Mouse (Mus musculus): Measurements from ENCODE around the gene Btnl2. TPM values are rescaled to one million over a fixed set of nuclear protein-coding genes. Genes with fewer than 3 reads are reported as not detected.
A peak's percentile ranks its signal among the peaks of the same experiment; 100 is the strongest.
"Not testable (repeated sequence)": the region's sequence is repeated elsewhere in the genome, so short reads cannot be mapped to it uniquely, and the experiment has no call there.

Btnl2 gene
- not detected in 2 replicates for polyA plus RNA-seq (2014; fragmentation: Nextera tagmentation; extraction: Ambion mirVana)

DNA sequence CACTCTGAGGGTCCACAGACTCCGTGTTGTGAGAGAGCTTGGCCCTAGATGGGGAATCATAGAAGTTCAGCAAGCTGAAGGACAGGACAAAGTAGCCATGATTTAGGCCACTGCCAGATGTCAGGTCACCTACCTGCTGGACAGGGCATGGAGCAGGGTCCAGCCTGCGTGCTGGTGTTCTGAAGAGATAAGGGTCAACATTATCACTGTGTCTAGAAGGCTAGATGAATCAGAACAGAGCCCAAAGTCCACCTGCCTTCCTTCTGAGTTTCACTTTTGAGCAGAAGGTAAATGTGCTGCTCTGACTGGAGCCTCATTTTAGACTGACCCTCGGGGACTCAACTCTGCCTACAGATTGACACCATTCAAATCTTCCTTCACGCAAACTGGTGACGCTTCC lies at the start of gene Btnl2:
Gene Btnl2, plus strand, starts transcription at position 284 of the 400 bp plus-strand sequence.
- Histone ChIP-seq H3K27ac (replicated peaks; ENCODE audit: low read depth, low read length) (no peak within 1 kb of the TSS), H3K36me3 (ENCODE audit: control insufficient read depth, insufficient read depth, low read length) (no peaks in the 10 kb centered on the region), H3K4me1 (ENCODE audit: control insufficient read depth, insufficient read depth, low read length) (no peaks in the 10 kb centered on the region), H3K27me3 (ENCODE audit: control insufficient read depth, insufficient read depth, low read length) (no peaks in the 10 kb centered on the region), H3K9me3 (ENCODE audit: control insufficient read depth, low read length) (no peaks in the 10 kb centered on the region), H3K4me3 (replicated peaks; ENCODE audit: low read depth, low read length) (no peak within 1 kb of the TSS), H3K4me2 (ENCODE audit: low read length) (no peak within 1 kb of the TSS), H3K9ac (replicated peaks; ENCODE audit: low read length) (no peak within 1 kb of the TSS)
- DNase-seq (no peak), ATAC-seq (ENCODE audit: low FRiP score, low TSS enrichment) (no peak)
- WGBS = 83% methylated on average over 5 of the region's 5 CpGs

DNA sequence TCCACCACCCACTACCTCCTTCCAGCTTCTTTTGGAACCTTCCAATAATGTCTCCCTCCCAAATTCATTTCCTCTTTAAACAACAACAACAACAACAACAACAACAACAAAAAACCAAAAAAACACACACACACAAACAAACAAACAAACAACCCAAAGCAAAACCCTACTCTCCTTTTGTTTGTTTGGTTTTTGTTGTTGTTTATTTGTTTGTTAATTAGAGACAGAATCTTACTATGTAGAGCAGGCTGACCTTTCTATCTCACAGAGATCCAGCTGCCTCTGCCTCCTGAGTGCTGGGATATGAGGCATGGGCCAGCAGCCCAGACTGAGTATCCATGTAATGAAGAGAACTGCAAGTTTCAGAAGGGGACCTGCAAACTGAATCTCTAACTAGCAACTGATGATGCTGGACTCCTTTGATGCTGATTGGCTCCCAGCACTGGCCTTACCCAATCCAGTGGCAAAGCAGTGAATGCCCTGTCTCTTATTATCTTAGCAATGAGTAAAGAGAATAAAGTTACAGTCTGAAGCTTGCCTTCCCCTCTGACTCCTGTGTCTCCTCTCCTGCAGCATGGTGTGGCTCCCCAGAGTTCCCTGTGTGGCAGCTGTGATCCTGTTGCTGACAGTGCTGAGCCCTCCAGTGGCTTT lies 49.1 kb upstream of the Btnl2 start, which contains the start of gene H2-Eb1:
Gene H2-Eb1, plus strand, starts transcription at position 488 of the 651 bp plus-strand sequence.
- no peaks in the 10 kb centered on the region for H3K9me3 ChIP-seq (ENCODE audit: control insufficient read depth, low read length)
- H3K27me3 ChIP-seq (ENCODE audit: control insufficient read depth, insufficient read depth, low read length) = 0 out of 2 replicates have a peak, but pooled peaks cover 4% of the 10 kb centered on the region
- no peak within 1 kb of the TSS for H3K27ac ChIP-seq (replicated peaks; ENCODE audit: low read depth, low read length)
- peak; percentile 69; the same call in 1 of the 2 replicates for ATAC-seq (ENCODE audit: low FRiP score, low TSS enrichment)
- no peak within 1 kb of the TSS for H3K4me3 ChIP-seq (replicated peaks; ENCODE audit: low read depth, low read length)
- no peak within 1 kb of the TSS for H3K4me2 ChIP-seq (ENCODE audit: low read length)
- no peak within 1 kb of the TSS for H3K9ac ChIP-seq (replicated peaks; ENCODE audit: low read length)
- no peaks in the 10 kb centered on the region for H3K36me3 ChIP-seq (ENCODE audit: control insufficient read depth, insufficient read depth, low read length)
- peak; percentile 93 for DNase-seq
- H3K4me1 ChIP-seq (ENCODE audit: control insufficient read depth, insufficient read depth, low read length) = no peaks in the 10 kb centered on the region

DNA sequence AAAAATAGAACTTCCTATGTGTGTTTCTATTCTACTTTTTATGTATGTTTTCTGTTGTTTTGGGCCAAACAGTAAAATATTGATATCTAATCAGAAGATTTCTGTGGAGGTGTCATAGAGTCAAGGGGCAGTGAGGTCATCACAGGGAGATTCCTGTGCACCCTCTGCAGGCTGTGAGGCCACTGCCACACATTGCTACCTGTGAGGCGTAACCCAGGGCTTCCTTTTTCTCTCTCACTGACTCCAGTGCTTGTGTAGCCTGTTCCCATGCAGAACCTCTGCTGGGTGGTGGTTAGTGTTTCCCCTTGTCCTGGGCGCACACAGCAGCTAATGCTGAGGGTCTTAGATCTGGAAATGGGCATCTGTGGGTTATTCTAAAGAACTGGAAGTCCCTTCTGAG lies 48.2 kb upstream of the Btnl2 start:
- no peak overlapping the region for H3K27ac ChIP-seq (replicated peaks; ENCODE audit: low read depth, low read length)
- no peaks in the 10 kb centered on the region for H3K9me3 ChIP-seq (ENCODE audit: control insufficient read depth, low read length)
- H3K4me1 ChIP-seq (ENCODE audit: control insufficient read depth, insufficient read depth, low read length) = no peaks in the 10 kb centered on the region
- 0 out of 2 replicates have a peak, but pooled peaks cover 4% of the 10 kb centered on the region for H3K27me3 ChIP-seq (ENCODE audit: control insufficient read depth, insufficient read depth, low read length)
- H3K4me3 ChIP-seq (replicated peaks; ENCODE audit: low read depth, low read length) = no peak overlapping the region
- 83% methylated on average over 2 of the region's 2 CpGs for WGBS
- no peak for DNase-seq
- no peak overlapping the region for H3K9ac ChIP-seq (replicated peaks; ENCODE audit: low read length)
- no peak overlapping the region for H3K4me2 ChIP-seq (ENCODE audit: low read length)
- no peaks in the 10 kb centered on the region for H3K36me3 ChIP-seq (ENCODE audit: control insufficient read depth, insufficient read depth, low read length)
- no peak for ATAC-seq (ENCODE audit: low FRiP score, low TSS enrichment)

DNA sequence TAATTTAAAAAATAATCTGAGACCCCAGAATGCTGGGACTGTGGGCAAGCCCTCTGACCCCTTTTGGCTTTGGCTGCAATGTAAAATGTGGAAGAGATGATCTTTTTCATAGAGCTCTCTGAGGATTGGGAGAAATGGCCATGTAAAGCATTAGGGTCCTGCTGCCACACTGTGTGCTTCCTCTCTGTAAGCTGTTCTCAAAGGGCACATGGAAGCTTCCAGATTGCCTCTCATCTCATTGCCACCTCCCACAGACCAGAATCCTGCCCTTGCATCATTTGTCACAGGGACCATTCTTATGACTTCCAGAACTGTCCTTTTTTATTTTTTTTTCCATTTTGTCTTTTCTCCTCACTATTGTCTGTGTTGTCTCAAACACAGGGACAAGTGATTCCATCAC lies 47.4 kb upstream of the Btnl2 start:
- ATAC-seq (ENCODE audit: low FRiP score, low TSS enrichment) = no peak
- no peak overlapping the region for H3K4me2 ChIP-seq (ENCODE audit: low read length)
- H3K27me3 ChIP-seq (ENCODE audit: control insufficient read depth, insufficient read depth, low read length) = 0 out of 2 replicates have a peak, but pooled peaks cover 4% of the 10 kb centered on the region

DNA sequence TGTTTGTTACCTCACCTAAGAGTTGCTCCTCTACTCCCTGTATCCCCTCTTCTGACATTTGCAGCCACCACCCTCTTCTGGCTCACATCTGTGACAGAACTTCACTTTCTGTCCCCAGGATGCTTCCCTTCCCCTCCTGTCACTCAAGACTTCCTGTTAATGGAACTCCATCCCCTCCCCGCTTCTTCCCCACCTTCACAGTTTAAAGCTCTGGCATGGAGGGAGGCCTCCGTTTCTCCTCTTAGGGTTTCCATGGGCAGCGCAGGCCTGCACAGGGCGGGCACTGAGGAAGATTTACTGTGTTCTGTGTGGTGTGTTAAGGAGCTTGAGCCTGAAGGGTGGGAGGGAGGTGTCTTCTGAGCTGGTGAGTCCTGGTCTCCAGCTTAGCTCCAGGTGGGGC lies 46.5 kb upstream of the Btnl2 start:
- Histone ChIP-seq H3K27me3 (ENCODE audit: control insufficient read depth, insufficient read depth, low read length) (0 out of 2 replicates have a peak, but pooled peaks cover 4% of the 10 kb centered on the region), H3K4me1 (ENCODE audit: control insufficient read depth, insufficient read depth, low read length) (no peaks in the 10 kb centered on the region), H3K36me3 (ENCODE audit: control insufficient read depth, insufficient read depth, low read length) (no peaks in the 10 kb centered on the region), H3K4me2 (ENCODE audit: low read length) (no peak overlapping the region), H3K9ac (replicated peaks; ENCODE audit: low read length) (no peak overlapping the region), H3K4me3 (replicated peaks; ENCODE audit: low read depth, low read length) (no peak overlapping the region), H3K9me3 (ENCODE audit: control insufficient read depth, low read length) (no peaks in the 10 kb centered on the region), H3K27ac (replicated peaks; ENCODE audit: low read depth, low read length) (no peak overlapping the region)
- DNase-seq (no peak), ATAC-seq (ENCODE audit: low FRiP score, low TSS enrichment) (no peak)
- WGBS = 91% methylated on average over 4 of the region's 4 CpGs

More for the DNA sequence above, 47.4 kb upstream of the Btnl2 start:
- Histone ChIP-seq H3K9me3 (ENCODE audit: control insufficient read depth, low read length) (no peaks in the 10 kb centered on the region), H3K4me1 (ENCODE audit: control insufficient read depth, insufficient read depth, low read length) (no peaks in the 10 kb centered on the region), H3K9ac (replicated peaks; ENCODE audit: low read length) (no peak overlapping the region), H3K4me3 (replicated peaks; ENCODE audit: low read depth, low read length) (no peak overlapping the region), H3K36me3 (ENCODE audit: control insufficient read depth, insufficient read depth, low read length) (no peaks in the 10 kb centered on the region), H3K27ac (replicated peaks; ENCODE audit: low read depth, low read length) (no peak overlapping the region)
- no peak for DNase-seq

DNA sequence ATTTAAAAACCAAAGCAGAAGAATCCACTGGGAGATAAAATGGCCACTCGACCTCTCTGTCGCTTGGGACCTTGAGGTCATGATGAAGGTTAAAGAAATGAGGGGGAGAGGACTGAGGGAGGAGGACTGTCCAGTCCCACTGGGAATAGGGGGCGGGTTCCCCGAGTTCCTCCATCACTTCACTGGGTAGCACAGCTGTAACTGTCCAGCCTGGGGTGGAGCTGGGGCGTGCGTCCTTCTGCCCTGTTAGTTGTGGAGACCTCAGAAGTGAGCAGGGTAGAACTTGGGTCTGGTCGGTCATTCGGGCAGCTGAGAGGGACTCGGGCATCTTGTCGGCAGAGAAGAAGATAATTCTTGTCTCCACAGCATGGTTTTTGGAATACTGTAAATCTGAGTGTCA lies 45.4 kb upstream of the Btnl2 start:
- WGBS = 37% methylated on average over 10 of the region's 10 CpGs
- ATAC-seq (ENCODE audit: low FRiP score, low TSS enrichment) = no peak
- Histone ChIP-seq H3K4me3 (replicated peaks; ENCODE audit: low read depth, low read length) (peak overlapping the region; percentile 54), H3K4me1 (ENCODE audit: control insufficient read depth, insufficient read depth, low read length) (no peaks in the 10 kb centered on the region), H3K27me3 (ENCODE audit: control insufficient read depth, insufficient read depth, low read length) (0 out of 2 replicates have a peak, but pooled peaks cover 4% of the 10 kb centered on the region), H3K36me3 (ENCODE audit: control insufficient read depth, insufficient read depth, low read length) (no peaks in the 10 kb centered on the region), H3K4me2 (ENCODE audit: low read length) (peak overlapping the region; percentile 76), H3K27ac (replicated peaks; ENCODE audit: low read depth, low read length) (peak overlapping the region; percentile 67), H3K9ac (replicated peaks; ENCODE audit: low read length) (peak overlapping the region; percentile 60), H3K9me3 (ENCODE audit: control insufficient read depth, low read length) (no peaks in the 10 kb centered on the region)
- DNase-seq = no peak

- H3K9me3 ChIP-seq (ENCODE audit: control insufficient read depth, low read length) = no peaks in the 10 kb centered on the region
- ATAC-seq (ENCODE audit: low FRiP score, low TSS enrichment) (peak; percentile 75; the same call in 1 of the 2 replicates), DNase-seq (peak; percentile 84)
- H3K36me3 ChIP-seq (ENCODE audit: control insufficient read depth, insufficient read depth, low read length) = no peaks in the 10 kb centered on the region
- peak overlapping the region; percentile 67 for H3K27ac ChIP-seq (replicated peaks; ENCODE audit: low read depth, low read length)
- peak overlapping the region; percentile 76 for H3K4me2 ChIP-seq (ENCODE audit: low read length)
- 0 out of 2 replicates have a peak, but pooled peaks cover 4% of the 10 kb centered on the region for H3K27me3 ChIP-seq (ENCODE audit: control insufficient read depth, insufficient read depth, low read length)
- 22% methylated on average over 38 of the region's 38 CpGs for WGBS
- peak overlapping the region; percentile 54 for H3K4me3 ChIP-seq (replicated peaks; ENCODE audit: low read depth, low read length)
- H3K4me1 ChIP-seq (ENCODE audit: control insufficient read depth, insufficient read depth, low read length) = no peaks in the 10 kb centered on the region
- peak overlapping the region; percentile 60 for H3K9ac ChIP-seq (replicated peaks; ENCODE audit: low read length)
Measured at GRCm38 (mm10) chr17:34309683-34310385, 44.8 kb upstream of the Btnl2 start.

- not testable (repeated sequence) for H3K9me3 ChIP-seq (ENCODE audit: control insufficient read depth, low read length); H3K9ac ChIP-seq (replicated peaks; ENCODE audit: low read length); H3K4me1 ChIP-seq (ENCODE audit: control insufficient read depth, insufficient read depth, low read length); H3K4me2 ChIP-seq (ENCODE audit: low read length); H3K27ac ChIP-seq (replicated peaks; ENCODE audit: low read depth, low read length); ATAC-seq (ENCODE audit: low FRiP score, low TSS enrichment); H3K4me3 ChIP-seq (replicated peaks; ENCODE audit: low read depth, low read length); DNase-seq; H3K36me3 ChIP-seq (ENCODE audit: control insufficient read depth, insufficient read depth, low read length); H3K27me3 ChIP-seq (ENCODE audit: control insufficient read depth, insufficient read depth, low read length)
- WGBS = 86% methylated on average over 3 of the region's 3 CpGs
Measured at GRCm38 (mm10) chr17:34310526-34310925, 44.1 kb upstream of the Btnl2 start.

Measured in midbrain, embryonic 14.5 days (tissue).